8 mouse cellular contexts compared by ENCODE assay signal in genomic region chr11:43425824-43426413, GRCm38 (mm10). TPM values are rescaled to one million over a fixed set of nuclear protein-coding genes. Genes with fewer than 3 reads are reported as not detected.
DNase-seq lines count a peak whose midpoint lies in the region; ATAC-seq and TF ChIP-seq lines count a peak whose summit lies in the region.

Gene Pttg1 (minus strand): TSS chr11:43426251.

- TF ChIP-seq CTCF in liver, embryonic 14.5 days (IDR thresholded peaks at IDR 0.05; ENCODE audit: low read depth), result no peak
- TF ChIP-seq CTCF in stomach, postnatal 0 days (IDR thresholded peaks at IDR 0.05; ENCODE audit: low read depth), result no peak

- H3K9ac ChIP-seq in heart, embryonic 14.5 days (ENCODE audit: low read length), result peak within 1 kb of the TSS; percentile 81
- peak within 1 kb of the TSS; percentile 85 for H3K9ac ChIP-seq in liver, embryonic 14.5 days (replicated peaks)
- peak within 1 kb of the TSS; percentile 71 for H3K9ac ChIP-seq in neural tube, embryonic 11.5 days (ENCODE audit: low read length)
- peak within 1 kb of the TSS; percentile 45 for H3K9ac ChIP-seq in stomach, postnatal 0 days (ENCODE audit: low read length)

- H3K36me3 ChIP-seq in heart, embryonic 14.5 days (ENCODE audit: control insufficient read depth, insufficient read depth, low read length), result peaks cover 29% of the 10 kb centered on the region
- no peaks in the 10 kb centered on the region for H3K36me3 ChIP-seq in liver, embryonic 14.5 days (replicated peaks; ENCODE audit: control insufficient read depth, insufficient read depth, low read depth)
- H3K36me3 ChIP-seq in neural tube, embryonic 11.5 days (ENCODE audit: control insufficient read depth, insufficient read depth, low read length), result no peaks in the 10 kb centered on the region
- H3K36me3 ChIP-seq in stomach, postnatal 0 days (ENCODE audit: control insufficient read depth, insufficient read depth, low read length), result no peaks in the 10 kb centered on the region

- no peak for TF ChIP-seq EP300 in liver, embryonic 14.5 days (IDR thresholded peaks at IDR 0.05; ENCODE audit: low read depth)
- TF ChIP-seq EP300 in stomach, postnatal 0 days (optimal IDR thresholded peaks at IDR 0.05), result no peak

- peak within 1 kb of the TSS; percentile 79 to 90 for H3K27ac ChIP-seq in heart, embryonic 14.5 days (replicated peaks in 1 of 2; ENCODE audit: control insufficient read depth in 1 of 2, insufficient read depth in 1 of 2, low read depth in 2 of 2, low read length in 2 of 2)
- H3K27ac ChIP-seq in liver, embryonic 14.5 days, result peak within 1 kb of the TSS; percentile 87
- H3K27ac ChIP-seq in neural tube, embryonic 11.5 days (ENCODE audit: low read depth, low read length), result no peak within 1 kb of the TSS
- H3K27ac ChIP-seq in stomach, postnatal 0 days (replicated peaks), result peak within 1 kb of the TSS; percentile 63; the same call in 1 of the 2 replicates

- no peaks in the 10 kb centered on the region for H3K9me3 ChIP-seq in heart, embryonic 14.5 days (ENCODE audit: control insufficient read depth, low read length)
- no peaks in the 10 kb centered on the region for H3K9me3 ChIP-seq in liver, embryonic 14.5 days (ENCODE audit: control insufficient read depth, low read length)
- no peaks in the 10 kb centered on the region for H3K9me3 ChIP-seq in neural tube, embryonic 11.5 days (ENCODE audit: control insufficient read depth, low read length)
- no peaks in the 10 kb centered on the region for H3K9me3 ChIP-seq in stomach, postnatal 0 days (ENCODE audit: control insufficient read depth, low read length)

- peak within 1 kb of the TSS; percentile 66 to 83 for H3K4me3 ChIP-seq in heart, embryonic 14.5 days (ENCODE audit: control insufficient read depth in 1 of 2, insufficient read depth in 1 of 2, low read depth in 1 of 2, low read length in 2 of 2)
- H3K4me3 ChIP-seq in liver, embryonic 14.5 days (ENCODE audit: insufficient read depth in 1 of 2, low read depth in 2 of 2, low read length in 2 of 2), result peak within 1 kb of the TSS; percentile 62 to 72
- H3K4me3 ChIP-seq in neural tube, embryonic 11.5 days (ENCODE audit: low read depth, low read length), result peak within 1 kb of the TSS; percentile 44
- peak within 1 kb of the TSS; percentile 48 for H3K4me3 ChIP-seq in stomach, postnatal 0 days (ENCODE audit: low read depth, low read length)

- peak; percentile 100 for ATAC-seq in CD4-positive, CD25-positive, alpha-beta regulatory T cell, adult 4 months
- ATAC-seq in heart, embryonic 14.5 days (ENCODE audit: insufficient number of reproducible peaks, insufficient read depth, low FRiP score, low read depth), result peak; percentile 89
- ATAC-seq in liver, embryonic 14.5 days (ENCODE audit: insufficient read depth), result peak; percentile 96
- ATAC-seq in neural tube, embryonic 11.5 days (ENCODE audit: insufficient read depth, low FRiP score, low TSS enrichment), result peak; percentile 95
- peak; percentile 97 for ATAC-seq in stomach, postnatal 0 days (ENCODE audit: low FRiP score, low TSS enrichment)

- H3K4me2 ChIP-seq in heart, embryonic 14.5 days (ENCODE audit: low read length), result peak within 1 kb of the TSS; percentile 70
- H3K4me2 ChIP-seq in liver, embryonic 14.5 days (ENCODE audit: low read depth), result peak within 1 kb of the TSS; percentile 73
- H3K4me2 ChIP-seq in neural tube, embryonic 11.5 days (ENCODE audit: low read depth), result peak within 1 kb of the TSS; percentile 52
- peak within 1 kb of the TSS; percentile 44 for H3K4me2 ChIP-seq in stomach, postnatal 0 days (replicated peaks; ENCODE audit: low read depth)

- H3K27me3 ChIP-seq in heart, embryonic 14.5 days (ENCODE audit: control insufficient read depth, insufficient read depth, low read length), result no peaks in the 10 kb centered on the region
- no peaks in the 10 kb centered on the region for H3K27me3 ChIP-seq in liver, embryonic 14.5 days (ENCODE audit: control insufficient read depth, insufficient read depth, low read length)
- no peaks in the 10 kb centered on the region for H3K27me3 ChIP-seq in neural tube, embryonic 11.5 days (ENCODE audit: control insufficient read depth, insufficient read depth, low read length)
- H3K27me3 ChIP-seq in stomach, postnatal 0 days (ENCODE audit: control insufficient read depth, insufficient read depth, low read length), result no peaks in the 10 kb centered on the region

- DNase-seq in c-Kit-negative CD71-positive TER-119-positive erythroid progenitor cells, embryonic 14.5 days (ENCODE audit: low read depth, low spot score), result peak; percentile 84
- DNase-seq in fibroblast of lung, adult 2 months (ENCODE audit: low read depth), result peak; percentile 88
- DNase-seq in kidney, postnatal 14 days, result peak; percentile 90
- DNase-seq in liver, embryonic 14.5 days (ENCODE audit: low read depth in 3 of 3, low spot score in 3 of 3), result peak; percentile 79 to 87 (median 83)
- DNase-seq in neural tube, embryonic 11.5 days (ENCODE audit: low spot score), result peak; percentile 85
- peak; percentile 85 for DNase-seq in stomach, postnatal 0 days (ENCODE audit: low spot score)

- 3% methylated on average over 27 of the region's 27 CpGs for WGBS in heart, embryonic 14.5 days
- WGBS in liver, embryonic 14.5 days (ENCODE audit: insufficient replicate concordance), result 3% methylated on average over 27 of the region's 27 CpGs
- WGBS in neural tube, embryonic 11.5 days, result 3% methylated on average over 27 of the region's 27 CpGs
- whole genome bisulfite sequencing in stomach, postnatal 0 days, result 3% methylated on average over 27 of the region's 27 CpGs

- peaks cover 2 to 7% of the 10 kb centered on the region in 2 experiments for H3K4me1 ChIP-seq in heart, embryonic 14.5 days (ENCODE audit: control insufficient read depth in 2 of 2, insufficient read depth in 2 of 2, low read length in 2 of 2)
- peaks cover 10 to 13% of the 10 kb centered on the region in 2 experiments for H3K4me1 ChIP-seq in liver, embryonic 14.5 days (replicated peaks; ENCODE audit: control insufficient read depth in 2 of 2, insufficient read depth in 2 of 2, low read length in 1 of 2)
- no peaks in the 10 kb centered on the region for H3K4me1 ChIP-seq in neural tube, embryonic 11.5 days (ENCODE audit: control insufficient read depth, insufficient read depth, low read length)
- H3K4me1 ChIP-seq in stomach, postnatal 0 days (replicated peaks; ENCODE audit: control insufficient read depth, insufficient read depth), result 0 out of 2 replicates have a peak, but pooled peaks cover 2% of the 10 kb centered on the region

RNA-seq across cellular contexts. Expression of gene Pttg1, which starts in this region (rescaled TPM):
- polyA plus RNA-seq in CD4-positive, CD25-positive, alpha-beta regulatory T cell, adult 4 months (2017; shearing (Covaris generic)), result 100 to 1,000 TPM; 183 to 195 TPM
- polyA plus RNA-seq in heart, embryonic 14.5 days (2014; fragmentation: Nextera tagmentation; extraction: Ambion mirVana), result 124 and 132 TPM in 2 replicates
- 24.9 and 35.0 TPM in 2 replicates for polyA plus RNA-seq in liver, embryonic 14.5 days (2012; rRNA removed)
- polyA plus RNA-seq in liver, embryonic 14.5 days (2014; fragmentation: Nextera tagmentation; extraction: Ambion mirVana), result 51.0 and 58.2 TPM in 2 replicates
- polyA plus RNA-seq in neural tube, embryonic 11.5 days (2014; fragmentation: Nextera tagmentation; extraction: Ambion mirVana), result 62.8 and 71.2 TPM in 2 replicates
- 66.8 and 66.9 TPM in 2 replicates for polyA plus RNA-seq in stomach, postnatal 0 days (2015; fragmentation: Nextera tagmentation; extraction: Ambion mirVana)
